Mouse (Mus musculus) lung, postnatal 25 days (tissue): ENCODE results near the gene Myo10.

Experiments
- DNase-seq: peaks from one replicate; pipeline ENCODE4 v3.0.0; 2022; ENCODE audit warnings: low spot score

Myo10 gene

DNA sequence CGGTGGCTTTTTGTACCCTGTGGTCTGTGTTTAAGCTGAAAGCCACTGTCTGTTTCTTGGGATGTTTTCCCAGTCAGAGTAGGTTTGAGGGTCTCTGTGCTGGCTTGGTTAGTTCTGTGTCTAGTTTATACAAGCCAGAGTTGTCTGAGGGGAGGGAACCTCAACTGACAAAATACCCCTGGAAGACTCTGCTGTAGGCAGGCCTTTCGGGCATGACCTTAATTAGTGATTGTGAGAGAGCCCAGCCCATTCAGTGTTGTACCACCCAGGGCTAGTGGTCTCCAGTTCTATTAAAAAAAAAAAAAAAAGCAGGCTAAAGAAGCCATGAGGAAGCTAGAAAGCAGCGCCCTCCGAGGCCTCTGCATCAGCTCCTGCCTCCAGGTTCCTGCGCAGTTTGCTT is 30.0 kb downstream of the Myo10 start:
- DNase-seq: no peak

GRCm38 (mm10) chr15:25652933-25653332 is 30.6 kb downstream of the Myo10 start:
- DNase-seq: no peak

DNA sequence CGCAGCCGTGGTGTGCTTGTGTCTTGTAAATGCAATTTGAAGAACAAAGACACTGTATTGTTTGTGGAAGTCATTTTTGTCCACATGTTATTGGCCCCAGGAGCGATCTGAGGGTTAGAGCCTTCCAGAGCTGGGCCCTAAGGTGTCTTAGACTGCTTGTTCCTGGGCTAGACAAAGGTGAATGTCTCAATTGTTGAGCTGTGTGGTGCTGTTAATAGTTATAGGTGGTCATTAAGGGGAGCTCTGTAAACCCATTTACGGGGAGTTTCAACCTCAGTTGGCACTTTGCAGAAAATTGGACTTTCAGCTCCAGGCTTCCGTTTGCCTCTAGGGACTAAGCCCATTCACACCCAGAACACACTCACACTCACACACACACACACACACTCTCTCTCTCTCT is 31.4 kb downstream of the Myo10 start:
- DNase-seq: no peak

DNA sequence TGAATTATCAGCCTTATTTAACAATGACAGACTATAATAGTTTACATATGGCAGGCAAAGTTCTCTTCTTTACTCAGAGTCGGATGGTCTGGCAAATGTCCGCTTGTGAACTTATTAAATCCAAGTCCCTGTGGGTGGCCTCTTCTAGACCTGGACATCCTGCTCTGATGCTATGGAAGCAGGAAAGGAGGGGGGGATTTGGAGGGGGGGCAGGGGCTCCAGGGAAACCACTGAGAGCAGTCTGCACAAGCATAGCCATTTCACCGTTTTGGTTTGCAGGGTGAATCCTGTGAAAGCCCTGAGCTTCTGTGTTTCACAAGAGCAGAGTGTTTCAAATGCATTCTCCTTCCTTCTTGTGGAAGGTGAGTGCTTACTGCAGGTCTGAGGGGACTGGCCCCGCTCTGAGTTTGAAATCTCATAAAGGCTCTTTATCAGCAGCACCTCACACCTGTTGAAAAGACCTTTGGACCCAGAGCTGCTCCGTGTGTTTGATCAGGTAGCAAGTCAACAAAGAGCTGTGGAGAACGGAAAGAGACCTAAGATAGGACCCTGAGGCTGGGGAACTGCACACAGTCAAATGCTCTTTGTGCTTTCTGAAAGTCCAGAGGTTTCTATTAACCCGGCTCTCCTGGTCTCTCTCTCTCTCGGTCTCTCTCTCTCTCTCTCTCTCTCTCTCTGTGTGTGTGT is 40.7 kb downstream of the Myo10 start:
- DNase-seq: no peak

DNA sequence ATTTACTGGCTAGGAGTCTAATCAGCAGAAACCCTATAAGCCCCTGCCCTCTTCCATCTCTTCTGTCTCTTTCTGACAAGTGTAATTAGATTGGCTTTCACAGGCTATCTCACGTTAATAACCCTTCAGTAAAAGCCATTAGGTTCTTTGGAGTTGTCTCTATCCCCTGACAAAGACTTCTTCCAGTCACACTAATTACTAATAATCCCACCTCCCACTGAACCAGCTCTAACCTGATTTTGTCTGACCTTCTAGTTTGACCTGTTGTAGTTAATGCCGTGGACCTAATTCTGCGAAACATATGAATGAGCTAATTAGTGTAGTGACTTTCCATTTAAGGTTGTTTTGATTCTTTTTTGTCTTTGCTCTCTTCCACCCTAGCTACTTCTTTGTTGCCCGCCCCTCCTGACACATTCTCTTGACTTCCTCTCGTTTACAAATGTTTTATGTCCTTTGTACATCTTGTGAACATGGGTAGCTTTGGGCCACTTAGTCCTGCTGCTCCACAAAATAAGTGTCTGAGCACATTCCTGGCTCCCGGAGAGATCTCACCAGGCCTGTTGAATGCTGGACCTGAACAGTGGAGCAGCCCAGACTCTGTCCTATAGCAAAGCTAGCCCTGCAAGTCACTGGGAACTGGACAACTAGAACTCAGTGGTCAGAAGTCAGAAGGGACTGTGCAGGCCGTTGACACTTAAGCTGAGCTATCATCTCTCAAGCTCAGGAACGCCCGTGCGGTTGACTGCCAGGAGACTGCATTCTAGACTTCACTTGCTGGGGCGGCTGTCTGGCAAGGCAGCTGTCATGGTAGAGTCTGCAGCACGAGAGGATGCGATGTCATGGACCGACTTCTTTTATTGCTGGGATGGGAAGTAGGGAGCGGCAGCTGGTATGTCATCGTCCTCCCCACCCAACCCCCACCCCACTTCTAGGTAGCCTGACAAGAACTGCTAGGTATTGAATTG is 47.2 kb downstream of the Myo10 start:
- no peak for DNase-seq

DNA sequence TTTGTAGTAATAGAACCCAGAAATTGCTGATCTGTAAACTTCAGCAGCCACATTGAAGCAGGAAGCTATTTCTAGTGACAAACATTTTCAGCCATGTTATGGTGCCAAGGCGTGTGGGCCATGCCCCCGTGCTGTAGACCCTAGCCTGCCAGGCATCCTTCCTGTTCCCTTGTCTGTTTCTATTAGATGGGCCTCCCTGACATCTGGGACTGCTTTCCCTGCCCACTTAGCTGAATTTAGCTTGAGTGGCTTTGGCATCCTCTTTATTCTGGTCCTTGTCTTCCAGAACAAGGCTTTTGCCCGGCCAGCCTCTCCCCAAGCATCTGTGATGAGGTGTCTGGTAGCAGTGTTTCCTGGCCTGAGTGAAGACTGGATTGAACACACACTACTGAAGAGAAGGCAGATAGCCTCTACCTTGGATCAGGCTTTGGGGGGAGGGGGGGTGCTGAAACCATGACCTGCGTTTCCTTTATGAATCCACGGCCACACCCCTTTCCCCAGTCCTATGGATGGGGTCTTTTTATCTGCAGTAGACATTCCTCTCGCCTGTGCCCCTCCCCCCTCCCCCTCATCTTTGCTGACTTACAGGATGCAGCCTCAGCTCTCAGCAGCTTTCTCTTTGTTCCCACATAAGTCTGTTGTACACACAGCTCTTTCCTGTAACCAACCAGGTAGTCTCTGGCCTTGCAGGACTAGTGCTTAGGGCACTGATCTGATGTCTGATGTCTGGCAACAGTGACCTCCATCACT is 51.1 kb downstream of the Myo10 start:
- DNase-seq: no peak

GRCm38 (mm10) chr15:25674099-25674931 is 52.0 kb downstream of the Myo10 start:
- DNase-seq: no peak

DNA sequence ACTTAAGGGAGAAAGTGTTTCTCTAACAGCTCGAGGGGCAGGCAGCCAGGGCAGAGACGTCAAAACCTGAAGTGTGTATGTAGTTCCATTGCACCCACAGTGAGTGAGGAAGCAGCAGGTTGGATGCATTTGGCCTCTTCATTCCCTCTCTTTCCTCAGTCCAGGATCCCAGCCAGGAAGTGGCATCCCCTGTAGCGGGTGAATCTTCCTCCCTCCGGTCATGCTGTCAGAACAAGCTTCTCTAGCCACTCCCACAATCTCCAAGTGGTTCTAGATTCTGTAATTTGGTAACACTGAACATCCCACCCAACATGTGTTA is 52.6 kb downstream of the Myo10 start:
- no peak for DNase-seq

DNA sequence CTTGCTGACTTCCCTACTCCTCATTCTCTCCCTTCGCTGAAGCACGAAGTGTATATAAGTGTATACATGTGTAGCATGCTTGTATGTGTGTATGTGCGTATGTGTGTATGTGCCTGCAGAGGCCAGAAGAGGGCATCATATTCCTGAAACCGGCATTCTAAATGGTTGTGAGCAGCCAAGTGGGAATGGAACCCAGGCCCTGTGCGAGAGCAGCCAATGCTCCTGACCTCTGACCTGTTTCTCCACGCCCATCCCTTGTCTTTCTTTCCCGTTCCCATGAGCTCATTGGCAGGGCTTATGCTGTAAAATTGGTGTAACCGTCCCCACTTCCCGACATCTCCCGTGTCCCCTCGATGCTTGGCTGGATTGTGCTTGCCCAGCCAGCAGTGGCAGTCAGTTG is 53.0 kb downstream of the Myo10 start:
- no peak for DNase-seq

- no peak for DNase-seq
Observed at GRCm38 (mm10) chr15:25676056-25676785, 53.9 kb downstream of the Myo10 start.

GRCm38 (mm10) chr15:25679081-25679480 is 56.8 kb downstream of the Myo10 start:
- peak; percentile 71 for DNase-seq

GRCm38 (mm10) chr15:25679616-25680015 is 57.3 kb downstream of the Myo10 start:
- no peak for DNase-seq

- no peak for DNase-seq
Observed at GRCm38 (mm10) chr15:25680269-25680818, 58.0 kb downstream of the Myo10 start.

DNA sequence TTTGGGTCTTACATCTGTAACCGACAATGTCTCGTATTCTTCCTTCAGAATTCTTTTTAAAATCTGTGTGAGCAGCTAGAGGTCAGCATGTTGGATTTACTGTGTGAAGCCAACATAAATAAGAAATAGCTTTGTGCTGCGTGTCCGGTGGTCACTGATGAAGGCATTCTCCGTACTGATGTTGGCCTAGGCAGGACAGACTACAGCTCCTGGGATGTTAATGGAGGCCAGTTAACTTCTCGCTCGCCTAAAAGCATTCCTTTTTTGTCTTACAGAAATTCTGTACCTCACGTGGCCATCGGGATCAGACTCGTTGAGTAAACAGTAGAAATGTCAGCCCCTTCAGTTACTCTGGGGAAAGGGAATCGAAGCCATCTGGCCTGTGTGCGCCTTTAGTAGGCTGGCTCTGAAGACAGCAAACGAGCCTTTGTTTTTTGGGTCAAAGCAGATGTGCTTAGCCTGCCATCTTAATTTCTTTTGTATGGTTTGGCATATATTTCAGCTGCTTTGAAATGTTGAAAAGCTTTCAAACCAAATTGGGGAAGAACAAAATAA is 60.7 kb downstream of the Myo10 start:
- DNase-seq: no peak

GRCm38 (mm10) chr15:25685186-25685585 is 62.9 kb downstream of the Myo10 start:
- DNase-seq: no peak

DNA sequence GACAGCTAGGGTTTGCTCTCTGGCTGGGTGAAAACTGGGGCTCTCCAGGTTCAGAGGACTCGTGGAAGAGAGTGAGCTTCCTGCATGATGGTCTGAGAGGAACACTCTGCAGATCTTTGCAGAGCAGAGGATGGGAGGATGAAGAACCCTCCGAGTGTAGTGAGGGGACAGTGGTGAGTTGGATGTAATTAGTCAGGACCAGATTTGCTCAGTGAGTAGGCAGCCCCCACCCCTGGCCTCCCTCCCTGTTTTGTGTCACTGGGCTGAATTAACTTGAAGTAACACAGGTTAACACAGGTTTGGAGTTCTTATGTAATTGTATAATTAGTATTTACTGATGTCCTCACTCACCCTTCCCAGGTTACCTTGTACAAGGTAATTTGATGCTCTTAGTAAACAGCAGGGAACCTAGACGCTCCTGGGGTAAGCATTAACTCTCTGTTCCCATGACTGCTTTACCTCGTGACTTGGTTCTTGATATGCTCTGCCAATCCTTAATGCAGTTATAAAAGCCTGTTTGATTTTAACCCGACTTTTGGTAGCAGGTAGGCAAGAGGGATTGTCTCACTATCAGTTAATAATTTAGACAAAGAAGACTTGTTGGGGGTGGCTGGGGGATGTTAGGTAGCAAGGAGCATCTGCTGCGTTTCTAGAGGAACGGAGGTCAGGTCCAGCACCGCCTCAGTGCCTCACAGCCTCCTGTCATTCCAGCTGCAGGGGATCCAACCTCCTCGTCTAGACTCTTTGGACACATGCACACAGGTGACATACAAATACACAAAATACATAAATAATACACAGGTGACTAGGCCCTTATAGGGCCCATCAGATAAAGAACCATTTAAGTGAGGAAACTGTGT is 66.3 kb downstream of the Myo10 start:
- DNase-seq: no peak

- DNase-seq: no peak
Observed at GRCm38 (mm10) chr15:25689477-25689876, 67.2 kb downstream of the Myo10 start.

- no peak for DNase-seq
Observed at GRCm38 (mm10) chr15:25690066-25690745, 67.9 kb downstream of the Myo10 start.

- DNase-seq: no peak
Observed at GRCm38 (mm10) chr15:25690746-25691105, 68.4 kb downstream of the Myo10 start.
